Mouse (Mus musculus) brown adipose tissue, adult 24 weeks (tissue): ENCODE data around the gene Gpc1. TPM values are rescaled to one million over a fixed set of nuclear protein-coding genes. Genes with fewer than 3 reads are reported as not detected.

Experiments
- H3K27ac ChIP-seq: fragments of 200-500 bp; replicated peaks from 2 replicates; pipeline ENCODE4 v1.5.1; 2012; ENCODE audit warnings: low read depth, mild to moderate bottlenecking, low read length
- H3K4me1 ChIP-seq: fragments of 200-500 bp; 2 replicates; pipeline ENCODE4 v1.6.1; 2012; ENCODE audit warnings: low read length, mixed read lengths; ENCODE audit not compliant: control insufficient read depth, insufficient read depth, insufficient read length
- H3K4me3 ChIP-seq: fragments of 200-500 bp; 2 replicates; pipeline ENCODE4 v1.5.1; 2012; ENCODE audit warnings: low read depth, mild to moderate bottlenecking, low read length, moderate library complexity; ENCODE audit not compliant: insufficient read depth
- polyA plus RNA-seq: library from polyadenylated mRNA; stranded (reverse); fragments of >200 nt; gene quantifications from 2 replicates; pipeline ENCODE4 v1.2.4, GENCODE M21; 2012; ENCODE audit not compliant: missing spikeins, insufficient read depth, insufficient read length

Gpc1 gene
- 5.5 and 8.1 TPM in 2 replicates for polyA plus RNA-seq

GRCm38 (mm10) chr1:92831188-92832001 lies at the start of gene Gpc1:
Gene Gpc1, plus strand, starts transcription at chr1:92831645.
- H3K27ac ChIP-seq = no peak within 1 kb of the TSS
- peaks cover 2% of the 10 kb centered on the region; the same call in 1 of the 2 replicates for H3K4me1 ChIP-seq
- H3K4me3 ChIP-seq = peak within 1 kb of the TSS; percentile 65

GRCm38 (mm10) chr1:92781862-92782261 lies 49.6 kb upstream of the Gpc1 start:
- Histone ChIP-seq H3K4me1 (no peaks in the 10 kb centered on the region), H3K27ac (no peak overlapping the region), H3K4me3 (no peak overlapping the region)

GRCm38 (mm10) chr1:92782587-92782986 lies 48.9 kb upstream of the Gpc1 start:
- H3K27ac ChIP-seq = no peak overlapping the region
- H3K4me3 ChIP-seq = no peak overlapping the region
- no peaks in the 10 kb centered on the region for H3K4me1 ChIP-seq

- Histone ChIP-seq H3K27ac (no peak overlapping the region), H3K4me3 (no peak overlapping the region), H3K4me1 (no peaks in the 10 kb centered on the region)
These were observed 44.2 kb upstream of the Gpc1 start for GRCm38 (mm10) chr1:92787221-92787620.

- Histone ChIP-seq H3K4me3 (no peak overlapping the region), H3K27ac (no peak overlapping the region), H3K4me1 (no peaks in the 10 kb centered on the region)
These were observed 43.4 kb upstream of the Gpc1 start for GRCm38 (mm10) chr1:92788049-92788448.

GRCm38 (mm10) chr1:92790628-92791027 lies 40.8 kb upstream of the Gpc1 start:
- H3K4me1 ChIP-seq = no peaks in the 10 kb centered on the region
- no peak overlapping the region for H3K27ac ChIP-seq
- no peak overlapping the region for H3K4me3 ChIP-seq

- no peak overlapping the region for H3K4me3 ChIP-seq
- H3K4me1 ChIP-seq = no peaks in the 10 kb centered on the region
- H3K27ac ChIP-seq = no peak overlapping the region
These were observed 40.2 kb upstream of the Gpc1 start for GRCm38 (mm10) chr1:92791070-92791831.

- Histone ChIP-seq H3K27ac (no peak overlapping the region), H3K4me3 (no peak overlapping the region), H3K4me1 (no peaks in the 10 kb centered on the region)
These were observed 37.7 kb upstream of the Gpc1 start for GRCm38 (mm10) chr1:92793781-92794180.

GRCm38 (mm10) chr1:92798425-92798824 lies 33.0 kb upstream of the Gpc1 start:
- Histone ChIP-seq H3K4me3 (no peak overlapping the region), H3K4me1 (no peaks in the 10 kb centered on the region), H3K27ac (no peak overlapping the region)

GRCm38 (mm10) chr1:92799653-92800052 lies 31.8 kb upstream of the Gpc1 start:
- no peaks in the 10 kb centered on the region for H3K4me1 ChIP-seq
- H3K4me3 ChIP-seq = no peak overlapping the region
- no peak overlapping the region for H3K27ac ChIP-seq

GRCm38 (mm10) chr1:92802362-92802761 lies 29.1 kb upstream of the Gpc1 start:
- no peak overlapping the region for H3K27ac ChIP-seq
- no peaks in the 10 kb centered on the region for H3K4me1 ChIP-seq
- no peak overlapping the region for H3K4me3 ChIP-seq

GRCm38 (mm10) chr1:92803376-92803775 lies 28.1 kb upstream of the Gpc1 start:
- Histone ChIP-seq H3K27ac (no peak overlapping the region), H3K4me3 (no peak overlapping the region), H3K4me1 (no peaks in the 10 kb centered on the region)

GRCm38 (mm10) chr1:92805181-92805580 lies 26.3 kb upstream of the Gpc1 start:
- no peaks in the 10 kb centered on the region for H3K4me1 ChIP-seq
- no peak overlapping the region for H3K4me3 ChIP-seq
- no peak overlapping the region for H3K27ac ChIP-seq

- no peak overlapping the region for H3K4me3 ChIP-seq
- H3K4me1 ChIP-seq = no peaks in the 10 kb centered on the region
- no peak overlapping the region for H3K27ac ChIP-seq
These were observed 25.6 kb upstream of the Gpc1 start for GRCm38 (mm10) chr1:92805836-92806235.

- Histone ChIP-seq H3K27ac (no peak overlapping the region), H3K4me3 (no peak overlapping the region), H3K4me1 (no peaks in the 10 kb centered on the region)
These were observed 24.7 kb upstream of the Gpc1 start for GRCm38 (mm10) chr1:92806720-92807119.
